Mouse (Mus musculus): Measurements from ENCODE around the gene Rhot1. TPM values are rescaled to one million over a fixed set of nuclear protein-coding genes. Genes with fewer than 3 reads are reported as not detected.

Gene Rhot1
- polyA plus RNA-seq (2012) = 7.8 and 11.5 TPM in 2 replicates

DNA sequence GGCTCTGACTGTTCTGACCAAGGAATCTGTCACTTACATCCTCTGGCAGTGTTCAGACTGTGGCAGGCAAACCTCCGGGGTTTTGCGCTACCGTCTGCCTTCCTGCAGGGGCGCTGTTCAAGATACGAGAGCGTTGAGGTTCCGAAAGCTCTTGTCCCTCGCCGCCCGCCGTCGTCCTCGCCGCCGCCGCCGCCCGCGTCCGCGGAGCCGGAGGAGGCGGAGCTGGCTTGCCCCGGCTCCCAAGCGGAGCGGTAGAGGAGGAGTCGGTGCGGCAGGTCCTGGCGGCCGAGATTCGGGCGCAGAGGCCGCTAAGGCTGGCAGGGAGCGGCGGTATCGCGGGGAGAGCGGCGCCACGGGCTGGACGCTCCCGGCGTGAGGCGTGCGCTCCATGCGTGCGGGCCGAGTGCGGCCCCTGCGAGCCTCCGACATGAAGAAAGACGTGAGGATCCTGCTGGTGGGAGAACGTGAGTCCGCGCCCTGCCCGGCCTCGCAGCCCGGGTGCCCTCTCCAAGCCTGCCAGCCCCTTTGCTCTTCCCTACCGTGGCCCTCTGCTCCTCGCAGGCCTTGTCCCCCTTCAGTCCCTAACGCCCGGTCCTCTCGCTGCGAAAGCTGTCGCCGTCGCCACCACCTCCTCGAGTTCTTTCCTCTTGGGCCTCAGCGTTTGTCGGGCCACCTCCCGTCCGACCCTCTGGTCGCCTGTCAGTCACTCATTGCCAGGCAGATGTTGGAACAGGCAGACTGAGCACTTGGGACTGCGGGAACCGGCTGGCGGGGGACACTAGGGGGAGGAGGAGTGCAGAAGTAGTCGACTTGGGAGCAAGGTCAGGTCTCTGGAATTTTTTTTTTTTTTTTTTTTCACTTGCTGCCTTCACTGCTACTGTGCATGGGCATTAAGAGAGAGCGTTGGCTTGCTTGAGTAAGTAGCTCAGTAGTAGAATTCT lies at the start of gene Rhot1:
Rhot1 (plus strand) TSS at position 160 of the 941 bp plus-strand sequence.
- no peak for TF ChIP-seq GATA1 (IDR thresholded peaks at IDR 0.05; ENCODE audit: low read length)

DNA sequence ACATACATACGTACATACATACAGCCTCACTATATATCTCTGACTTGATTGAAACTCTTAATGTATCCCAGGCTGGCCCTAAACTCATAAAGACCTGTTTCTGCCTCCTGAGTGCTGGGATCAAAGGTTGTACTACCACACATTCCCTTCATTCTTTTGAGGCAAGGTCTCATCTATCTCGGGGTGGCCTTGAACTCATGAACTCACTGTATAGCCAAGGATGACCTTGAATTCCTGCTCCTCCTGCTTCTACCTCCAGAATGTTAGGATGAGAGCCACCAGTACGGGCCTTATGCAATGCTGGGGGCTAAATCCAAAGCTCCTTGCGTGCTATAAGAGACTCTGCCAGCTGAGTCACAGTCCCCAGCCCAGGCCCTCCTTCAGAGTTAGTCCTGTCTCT lies 47.8 kb upstream of the Rhot1 start:
- no peak for TF ChIP-seq GATA1 (IDR thresholded peaks at IDR 0.05; ENCODE audit: low read length)

DNA sequence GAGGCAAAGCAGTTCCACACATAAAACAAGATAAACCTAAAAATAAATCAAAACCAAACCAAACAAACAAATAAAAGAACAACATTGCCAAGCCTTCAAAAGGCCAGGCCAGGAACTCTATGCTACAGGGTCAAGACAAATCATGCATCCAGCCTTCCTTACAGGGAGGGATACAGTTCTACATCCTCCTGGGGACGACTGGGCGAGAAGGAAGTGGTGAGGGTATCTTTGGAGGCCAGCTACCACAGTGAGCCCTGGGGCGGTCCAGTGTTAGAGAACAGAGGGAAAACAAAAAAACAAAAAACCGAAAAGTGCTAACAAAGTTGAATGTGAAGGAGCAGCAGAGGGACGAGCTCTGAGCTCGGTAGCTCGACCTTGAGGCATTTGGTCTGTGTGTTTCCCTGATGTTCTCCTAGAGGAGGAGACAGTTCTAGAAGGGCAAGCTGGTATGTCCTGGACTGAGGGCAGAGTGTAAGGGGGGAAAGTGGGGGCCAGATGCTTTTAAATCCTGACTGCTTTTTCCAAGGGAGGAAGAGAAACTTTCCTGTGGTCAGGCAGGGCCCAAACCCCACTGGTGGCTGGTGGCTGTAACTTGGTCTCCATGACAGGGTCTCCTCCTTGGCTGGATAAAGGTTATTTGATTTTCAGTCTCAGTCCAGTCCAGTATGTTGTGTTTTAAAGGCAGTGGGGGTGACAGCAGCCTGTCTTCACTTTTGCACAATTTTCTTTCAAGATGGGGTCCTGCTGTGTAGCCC lies 45.3 kb upstream of the Rhot1 start:
- TF ChIP-seq GATA1 (IDR thresholded peaks at IDR 0.05; ENCODE audit: low read length) = no peak

GRCm38 (mm10) chr11:80164224-80164623 lies 44.6 kb upstream of the Rhot1 start:
- TF ChIP-seq GATA1 (IDR thresholded peaks at IDR 0.05; ENCODE audit: low read length) = no peak

DNA sequence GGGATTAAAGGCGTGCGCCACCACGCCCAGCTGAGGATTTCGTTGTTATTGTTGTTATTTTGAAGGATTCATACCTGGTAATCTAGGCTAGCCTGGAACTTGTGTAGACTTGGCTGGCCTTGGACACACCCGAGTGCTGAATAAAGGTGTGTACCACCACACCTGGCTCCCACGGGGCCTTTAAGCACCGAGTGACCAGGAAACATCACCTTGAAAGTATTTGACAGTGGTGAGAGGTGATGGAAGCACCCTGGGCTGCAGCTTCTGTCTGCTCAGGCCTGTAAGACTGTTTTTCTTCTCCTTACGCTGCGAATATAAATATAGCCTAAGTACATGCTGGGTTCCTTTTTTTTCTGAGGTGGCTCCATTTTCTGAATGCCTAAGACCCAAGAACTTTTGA lies 40.7 kb upstream of the Rhot1 start:
- TF ChIP-seq GATA1 (IDR thresholded peaks at IDR 0.05; ENCODE audit: low read length) = no peak

DNA sequence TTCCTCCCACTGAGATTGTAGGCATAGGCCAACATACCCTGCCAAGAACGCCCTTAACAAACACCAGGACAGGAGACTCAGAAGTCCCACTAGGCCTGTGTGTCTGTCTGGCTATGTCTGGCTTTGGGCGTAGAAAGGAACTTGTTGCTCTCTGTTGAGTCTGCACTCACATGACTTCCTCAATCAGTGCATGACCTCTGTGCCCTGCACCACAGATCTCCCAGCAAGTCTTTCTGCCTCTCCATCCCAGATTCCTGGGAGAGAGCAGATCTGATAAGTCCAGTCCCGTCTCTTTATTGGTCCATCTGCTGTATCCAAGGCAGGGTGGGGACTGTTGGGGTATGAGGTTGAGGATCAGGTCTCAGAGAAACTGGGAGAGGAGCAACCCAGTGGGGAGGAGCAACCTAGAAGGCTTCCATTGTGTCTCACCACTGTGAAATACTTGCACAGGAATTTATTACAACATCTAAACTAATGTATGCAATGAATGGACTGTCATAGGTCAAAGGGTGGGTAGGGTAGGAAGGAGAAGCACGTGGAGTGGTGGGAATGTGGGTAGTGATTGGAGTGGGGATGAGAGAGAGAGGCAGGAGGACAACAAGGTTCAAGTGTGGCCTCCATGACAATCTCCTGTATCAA lies 40.1 kb upstream of the Rhot1 start:
- TF ChIP-seq GATA1 (IDR thresholded peaks at IDR 0.05; ENCODE audit: low read length) = no peak

DNA sequence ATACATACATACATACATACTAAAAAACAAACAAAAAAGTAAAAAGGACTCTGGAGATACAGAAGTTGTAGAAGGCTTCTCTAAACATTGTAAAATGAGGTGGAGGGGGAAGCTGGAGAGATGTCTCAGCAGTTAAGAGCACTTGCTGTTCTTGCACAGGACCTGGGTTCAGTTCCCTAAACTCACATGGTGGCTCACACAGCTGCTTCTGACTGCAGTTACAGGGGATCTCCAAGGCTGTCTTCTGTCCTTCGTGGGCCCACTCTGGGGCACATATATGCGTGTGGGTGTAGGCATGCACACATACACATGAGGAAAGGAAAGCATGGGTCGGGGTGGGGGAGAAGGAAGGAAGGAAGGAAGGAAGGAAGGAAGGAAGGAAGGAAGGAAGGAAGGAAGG lies 39.2 kb upstream of the Rhot1 start:
- TF ChIP-seq GATA1 (IDR thresholded peaks at IDR 0.05; ENCODE audit: low read length) = no peak

DNA sequence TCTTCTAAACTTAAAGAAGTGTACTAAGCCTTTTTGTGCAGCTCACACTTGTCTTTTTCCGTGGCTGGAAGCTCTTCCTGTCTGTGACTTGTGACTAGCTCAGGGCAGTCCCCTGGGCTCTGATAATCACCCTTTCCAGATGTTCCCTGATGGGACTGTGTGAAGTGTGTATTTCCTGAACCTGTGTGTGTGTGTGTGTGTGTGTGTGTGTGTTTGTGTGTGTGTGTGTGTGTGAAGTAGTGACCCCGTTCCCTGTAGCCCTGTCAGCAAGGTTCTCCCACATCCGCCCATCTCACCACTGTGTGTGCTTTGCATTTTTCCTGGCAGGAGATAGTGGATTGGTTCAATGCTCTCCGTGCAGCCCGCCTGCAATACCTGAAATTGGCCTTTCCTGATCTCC lies 38.5 kb upstream of the Rhot1 start:
- TF ChIP-seq GATA1 (IDR thresholded peaks at IDR 0.05; ENCODE audit: low read length) = no peak

GRCm38 (mm10) chr11:80171884-80172283 lies 36.9 kb upstream of the Rhot1 start:
- TF ChIP-seq GATA1 (IDR thresholded peaks at IDR 0.05; ENCODE audit: low read length) = no peak

GRCm38 (mm10) chr11:80173963-80174670 lies 34.7 kb upstream of the Rhot1 start:
- TF ChIP-seq GATA1 (IDR thresholded peaks at IDR 0.05; ENCODE audit: low read length) = no peak

- TF ChIP-seq GATA1 (IDR thresholded peaks at IDR 0.05; ENCODE audit: low read length) = no peak
Observed at GRCm38 (mm10) chr11:80176911-80177895, 31.6 kb upstream of the Rhot1 start.

DNA sequence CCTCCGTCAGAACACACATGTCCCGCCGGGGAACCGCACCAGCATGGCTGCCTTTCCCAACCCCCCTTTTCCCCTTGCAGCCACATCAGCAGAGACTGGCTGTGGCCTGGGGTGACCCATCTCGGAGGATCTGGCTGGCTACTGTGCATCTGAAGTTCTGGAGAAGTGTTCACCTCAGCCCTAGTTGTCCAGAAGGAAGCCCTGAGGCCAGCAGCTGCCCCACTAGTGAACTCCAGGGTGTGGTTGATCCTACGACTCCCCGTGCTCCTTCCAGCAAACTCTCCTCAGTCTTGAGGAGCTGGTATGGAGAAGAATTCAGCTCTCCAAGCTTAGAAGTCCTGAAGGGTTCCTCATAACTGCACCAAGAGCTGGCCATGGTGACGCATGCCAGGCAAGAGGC lies 30.5 kb upstream of the Rhot1 start:
- no peak for TF ChIP-seq GATA1 (IDR thresholded peaks at IDR 0.05; ENCODE audit: low read length)

DNA sequence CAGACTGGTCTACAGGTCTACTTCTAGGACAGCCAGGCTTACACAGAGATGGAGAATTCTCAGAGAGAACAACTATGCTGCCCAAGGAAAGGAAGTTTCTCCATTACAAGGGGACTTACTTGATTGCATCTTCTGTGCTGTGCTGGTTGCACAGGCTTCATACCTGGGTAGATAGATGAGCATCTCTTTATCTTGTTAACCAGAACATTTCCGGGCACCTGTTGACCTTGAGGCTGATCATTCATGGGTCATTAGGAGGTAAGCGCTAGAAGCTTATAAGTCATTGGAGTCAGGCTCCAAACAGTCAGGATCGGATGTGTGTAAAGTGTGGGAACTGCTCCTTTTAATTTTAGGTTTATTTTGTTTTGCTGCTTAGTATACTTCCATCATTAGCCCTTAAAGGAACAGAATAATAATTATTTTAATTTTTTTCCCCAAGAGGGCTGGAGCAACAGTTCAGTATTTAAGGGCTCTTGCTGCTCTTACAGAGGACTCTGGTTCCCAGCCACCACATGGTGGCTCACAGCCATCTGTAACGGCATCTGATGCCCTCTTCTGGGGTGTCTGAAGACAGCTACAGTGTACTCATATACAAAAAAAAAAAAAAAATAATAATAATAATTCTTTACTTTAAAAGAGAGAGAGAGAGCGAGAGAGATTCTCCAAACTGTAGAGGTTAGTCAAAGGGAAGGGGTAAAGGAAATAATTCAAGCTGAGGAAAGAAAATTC lies 27.6 kb upstream of the Rhot1 start:
- no peak for TF ChIP-seq GATA1 (IDR thresholded peaks at IDR 0.05; ENCODE audit: low read length)

All from G1E-ER4 (cell line).